Mouse (Mus musculus): Measurements from ENCODE around the gene Adcy9. TPM values are rescaled to one million over a fixed set of nuclear protein-coding genes. Genes with fewer than 3 reads are reported as not detected.
A peak's percentile ranks its signal among the peaks of the same experiment; 100 is the strongest.

Adcy9 gene
- polyA plus RNA-seq, 1 experiment from 2014 or later, result 1.5 TPM

- H3K9ac ChIP-seq, result no peak overlapping the region
- WGBS, result 75% methylated on average over 4 of the region's 4 CpGs
- H3K4me2 ChIP-seq (replicated peaks), result no peak overlapping the region
- H3K27me3 ChIP-seq, result no peaks in the 10 kb centered on the region
- H3K36me3 ChIP-seq, result no peaks in the 10 kb centered on the region
- no peak overlapping the region for H3K4me3 ChIP-seq
- H3K4me1 ChIP-seq, result no peaks in the 10 kb centered on the region
- no peak overlapping the region for H3K27ac ChIP-seq
- H3K9me3 ChIP-seq, result no peaks in the 10 kb centered on the region
- ATAC-seq (ENCODE audit: low FRiP score, low read depth), result no peak
Observed at GRCm38 (mm10) chr16:4436738-4437137, 16.4 kb upstream of the Adcy9 start.

GRCm38 (mm10) chr16:4435371-4435770 lies 15.1 kb upstream of the Adcy9 start:
- ATAC-seq (ENCODE audit: low FRiP score, low read depth), result no peak
- H3K27me3 ChIP-seq, result 0 out of 2 replicates have a peak, but pooled peaks cover 2% of the 10 kb centered on the region
- no peak overlapping the region for H3K27ac ChIP-seq
- no peak overlapping the region for H3K4me3 ChIP-seq
- no peak overlapping the region for H3K9ac ChIP-seq
- no peaks in the 10 kb centered on the region for H3K36me3 ChIP-seq
- no peak overlapping the region for H3K4me2 ChIP-seq (replicated peaks)
- H3K4me1 ChIP-seq, result no peaks in the 10 kb centered on the region
- H3K9me3 ChIP-seq, result no peaks in the 10 kb centered on the region
- WGBS, result 78% methylated on average over 2 of the region's 2 CpGs

DNA sequence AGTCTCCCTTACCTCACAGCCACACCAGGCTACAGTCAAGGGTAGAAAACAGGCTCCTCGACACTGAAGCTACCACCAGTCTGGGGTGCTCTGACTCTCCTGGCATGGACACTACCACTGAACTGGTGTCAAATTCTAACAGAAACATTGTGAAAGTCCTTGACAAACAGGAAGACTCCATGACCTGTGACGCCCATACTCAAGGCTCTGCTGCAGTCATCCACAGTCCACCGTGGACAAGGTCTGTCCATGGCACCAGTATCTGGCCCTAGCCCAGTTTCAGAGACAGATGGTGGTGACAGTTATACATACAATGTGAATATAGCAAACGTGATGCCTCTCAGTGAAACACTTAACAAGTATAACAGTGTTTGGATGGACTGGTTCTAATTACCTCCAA lies 11.5 kb upstream of the Adcy9 start:
- ATAC-seq (ENCODE audit: low FRiP score, low read depth), result no peak
- Histone ChIP-seq H3K4me3 (no peak overlapping the region), H3K4me2 (replicated peaks) (no peak overlapping the region), H3K27me3 (0 out of 2 replicates have a peak, but pooled peaks cover 6% of the 10 kb centered on the region), H3K36me3 (no peaks in the 10 kb centered on the region), H3K9me3 (no peaks in the 10 kb centered on the region), H3K9ac (no peak overlapping the region), H3K27ac (no peak overlapping the region), H3K4me1 (no peaks in the 10 kb centered on the region)
- 69% methylated on average over 4 of the region's 4 CpGs for WGBS

- Histone ChIP-seq H3K4me2 (replicated peaks) (no peak overlapping the region), H3K36me3 (no peaks in the 10 kb centered on the region), H3K27me3 (0 out of 2 replicates have a peak, but pooled peaks cover 6% of the 10 kb centered on the region), H3K27ac (no peak overlapping the region), H3K4me3 (no peak overlapping the region), H3K4me1 (no peaks in the 10 kb centered on the region), H3K9me3 (no peaks in the 10 kb centered on the region), H3K9ac (no peak overlapping the region)
- 88% methylated on average over 3 of the region's 3 CpGs for whole genome bisulfite sequencing
- no peak for ATAC-seq (ENCODE audit: low FRiP score, low read depth)
Observed at GRCm38 (mm10) chr16:4431013-4431412, 10.7 kb upstream of the Adcy9 start.

- no peaks in the 10 kb centered on the region for H3K36me3 ChIP-seq
- no peaks in the 10 kb centered on the region for H3K4me1 ChIP-seq
- H3K9ac ChIP-seq, result no peak overlapping the region
- H3K9me3 ChIP-seq, result no peaks in the 10 kb centered on the region
- H3K4me2 ChIP-seq (replicated peaks), result no peak overlapping the region
- no peak for ATAC-seq (ENCODE audit: low FRiP score, low read depth)
- WGBS, result 74% methylated on average over 5 of the region's 5 CpGs
- H3K27me3 ChIP-seq, result 0 out of 2 replicates have a peak, but pooled peaks cover 6% of the 10 kb centered on the region
- H3K27ac ChIP-seq, result no peak overlapping the region
- H3K4me3 ChIP-seq, result no peak overlapping the region
Observed at GRCm38 (mm10) chr16:4430232-4430631, 9.9 kb upstream of the Adcy9 start.

- H3K36me3 ChIP-seq, result no peaks in the 10 kb centered on the region
- H3K9me3 ChIP-seq, result no peaks in the 10 kb centered on the region
- WGBS, result 45% methylated on average over 4 of the region's 4 CpGs
- no peak overlapping the region for H3K4me3 ChIP-seq
- no peak overlapping the region for H3K27ac ChIP-seq
- H3K4me2 ChIP-seq (replicated peaks), result no peak overlapping the region
- no peak overlapping the region for H3K9ac ChIP-seq
- H3K4me1 ChIP-seq, result 0 out of 2 replicates have a peak, but pooled peaks cover 5% of the 10 kb centered on the region
- 0 out of 2 replicates have a peak, but pooled peaks cover 6% of the 10 kb centered on the region for H3K27me3 ChIP-seq
- no peak for ATAC-seq (ENCODE audit: low FRiP score, low read depth)
Observed at GRCm38 (mm10) chr16:4425658-4426234, 5.4 kb upstream of the Adcy9 start.

DNA sequence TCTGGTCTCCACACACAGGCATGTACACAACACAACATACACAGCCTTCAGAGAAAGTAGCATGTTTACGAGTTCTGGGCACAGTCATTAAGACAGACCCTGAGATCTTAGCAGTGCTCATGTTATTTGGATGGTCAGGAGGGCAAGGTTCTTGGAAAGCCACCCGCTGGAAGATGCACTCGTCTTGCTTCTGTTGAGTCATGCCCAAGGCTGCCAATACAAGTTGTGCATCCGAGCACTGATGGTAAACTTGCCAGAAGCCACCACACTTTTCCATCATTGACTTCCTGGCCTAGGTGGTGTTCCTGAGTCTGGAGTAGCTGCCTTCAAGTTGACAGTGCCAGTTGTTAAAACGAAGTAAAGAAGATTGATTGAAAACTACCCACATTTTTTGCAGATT lies 3.3 kb upstream of the Adcy9 start:
- Histone ChIP-seq H3K27me3 (peaks cover 9% of the 10 kb centered on the region), H3K4me3 (no peak overlapping the region), H3K36me3 (no peaks in the 10 kb centered on the region), H3K4me2 (replicated peaks) (no peak overlapping the region), H3K4me1 (peaks cover 16% of the 10 kb centered on the region), H3K27ac (no peak overlapping the region), H3K9ac (no peak overlapping the region), H3K9me3 (no peaks in the 10 kb centered on the region)
- no peak for ATAC-seq (ENCODE audit: low FRiP score, low read depth)
- 74% methylated on average over 5 of the region's 5 CpGs for WGBS

- ATAC-seq (ENCODE audit: low FRiP score, low read depth), result no peak
- no peak overlapping the region for H3K4me2 ChIP-seq (replicated peaks)
- no peak overlapping the region for H3K9ac ChIP-seq
- WGBS, result 94% methylated on average over 3 of the region's 3 CpGs
- no peaks in the 10 kb centered on the region for H3K9me3 ChIP-seq
- no peak overlapping the region for H3K4me3 ChIP-seq
- no peaks in the 10 kb centered on the region for H3K36me3 ChIP-seq
- H3K27ac ChIP-seq, result no peak overlapping the region
- H3K27me3 ChIP-seq, result peaks cover 15% of the 10 kb centered on the region
- H3K4me1 ChIP-seq, result peaks cover 22% of the 10 kb centered on the region
Observed at GRCm38 (mm10) chr16:4422991-4423390, 2.7 kb upstream of the Adcy9 start.

DNA sequence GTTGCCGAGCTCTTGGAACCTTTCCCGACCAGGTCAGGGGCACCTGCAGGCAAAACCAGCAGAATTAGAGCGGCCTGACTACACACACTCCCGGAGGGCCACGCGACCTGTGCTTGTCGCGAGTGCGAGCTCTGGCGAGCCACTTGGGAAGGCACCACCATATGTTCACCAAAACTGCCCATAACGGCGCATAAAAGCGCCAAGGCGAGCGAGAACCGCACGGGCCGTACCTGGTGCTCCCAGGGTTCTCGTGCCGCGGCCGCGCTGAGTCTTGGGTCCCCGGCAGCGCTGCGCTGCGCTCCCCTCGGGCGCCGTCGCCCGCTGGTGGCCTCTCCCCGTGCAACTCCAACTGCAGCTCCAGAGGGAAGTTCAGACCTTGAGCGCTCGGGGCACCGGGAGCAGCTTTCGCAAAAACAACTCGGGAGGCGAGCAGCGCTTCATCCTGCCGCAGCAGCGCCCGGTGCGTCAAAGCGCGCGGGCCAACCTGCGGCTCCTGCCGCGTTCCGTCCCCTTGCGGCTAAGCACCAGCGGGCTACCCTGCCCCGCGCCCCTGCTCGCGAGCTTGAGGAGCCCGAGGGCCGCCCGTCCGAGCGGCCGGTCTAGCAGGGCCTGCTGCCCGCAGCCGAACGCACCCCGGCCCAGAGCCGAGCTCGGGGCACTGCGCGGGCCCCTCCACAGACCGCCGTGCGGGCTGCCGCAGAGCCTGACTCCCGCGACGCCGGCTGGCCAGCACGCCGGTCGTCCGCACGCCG lies 576 bp downstream of the Adcy9 start:
- under 1% methylated on average over 85 of the region's 85 CpGs for WGBS
- peak overlapping the region; percentile 55; the same call in 1 of the 2 replicates for H3K27ac ChIP-seq
- peaks cover 25% of the 10 kb centered on the region for H3K27me3 ChIP-seq
- peaks cover 47% of the 10 kb centered on the region for H3K4me1 ChIP-seq
- peak overlapping the region; percentile 79 for H3K9ac ChIP-seq
- H3K4me3 ChIP-seq, result peak overlapping the region; percentile 77
- H3K36me3 ChIP-seq, result no peaks in the 10 kb centered on the region
- H3K9me3 ChIP-seq, result no peaks in the 10 kb centered on the region
- ATAC-seq (ENCODE audit: low FRiP score, low read depth), result peak; percentile 74
- H3K4me2 ChIP-seq (replicated peaks), result peak overlapping the region; percentile 97

DNA sequence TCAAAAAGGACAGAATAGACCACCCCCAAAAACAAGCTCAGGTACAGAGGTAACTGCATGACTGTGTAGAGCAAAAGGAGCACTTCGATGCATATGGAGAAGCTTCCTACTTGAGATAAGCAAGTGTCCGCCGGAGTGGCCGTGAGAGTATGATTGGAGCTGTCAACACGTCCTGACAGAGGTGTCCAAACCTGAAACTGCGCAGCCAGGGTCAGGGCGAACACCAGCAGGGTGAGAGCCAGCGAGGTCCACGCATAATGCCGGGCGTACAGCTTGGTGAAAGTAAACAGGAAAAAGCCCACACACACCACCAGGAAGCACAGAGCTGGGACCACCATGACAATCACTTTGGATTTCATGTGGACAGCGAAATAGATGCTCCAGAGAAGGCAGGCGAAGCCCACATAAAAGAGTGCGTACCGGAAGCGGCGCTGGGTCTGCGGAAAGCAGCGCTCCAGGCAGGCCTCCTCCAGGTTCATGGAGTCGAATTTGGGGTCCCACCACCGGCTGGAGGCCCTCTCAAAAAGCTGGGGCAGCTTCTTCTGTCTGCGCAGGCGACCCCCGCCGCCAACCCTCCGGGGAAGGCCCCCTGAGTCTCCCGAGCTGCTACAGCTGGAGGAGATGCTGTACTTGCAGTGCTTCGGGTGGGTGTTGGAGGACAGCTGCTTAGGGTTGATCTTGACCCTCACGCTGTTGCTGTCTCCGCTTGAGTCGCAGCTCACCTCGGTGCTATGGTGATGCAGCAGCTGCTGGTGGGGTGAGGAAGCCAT lies 1.3 kb downstream of the Adcy9 start:
- H3K36me3 ChIP-seq, result no peaks in the 10 kb centered on the region
- H3K27me3 ChIP-seq, result peaks cover 25% of the 10 kb centered on the region
- no peaks in the 10 kb centered on the region for H3K9me3 ChIP-seq
- WGBS, result 16% methylated on average over 32 of the region's 32 CpGs
- ATAC-seq (ENCODE audit: low FRiP score, low read depth), result 0 out of 2 replicates have a peak, but pooled peaks have one; percentile 4
- H3K4me3 ChIP-seq, result peak overlapping the region; percentile 77
- peaks cover 54% of the 10 kb centered on the region for H3K4me1 ChIP-seq
- no peak overlapping the region for H3K27ac ChIP-seq
- H3K4me2 ChIP-seq (replicated peaks), result peak overlapping the region; percentile 97
- H3K9ac ChIP-seq, result peak overlapping the region; percentile 79

- WGBS, result 92% methylated on average over 11 of the region's 11 CpGs
- peak overlapping the region; percentile 97 for H3K4me2 ChIP-seq (replicated peaks)
- peaks cover 25% of the 10 kb centered on the region for H3K27me3 ChIP-seq
- H3K9ac ChIP-seq, result no peak overlapping the region
- no peaks in the 10 kb centered on the region for H3K36me3 ChIP-seq
- H3K9me3 ChIP-seq, result no peaks in the 10 kb centered on the region
- H3K4me1 ChIP-seq, result peaks cover 63% of the 10 kb centered on the region
- no peak overlapping the region for H3K27ac ChIP-seq
- no peak overlapping the region for H3K4me3 ChIP-seq
- ATAC-seq (ENCODE audit: low FRiP score, low read depth), result no peak
Observed at GRCm38 (mm10) chr16:4418072-4418471, 2.2 kb downstream of the Adcy9 start.

- Histone ChIP-seq H3K27ac (no peak overlapping the region), H3K9ac (no peak overlapping the region), H3K27me3 (peaks cover 25% of the 10 kb centered on the region), H3K4me3 (no peak overlapping the region), H3K4me2 (replicated peaks) (peak overlapping the region; percentile 97), H3K9me3 (no peaks in the 10 kb centered on the region), H3K4me1 (peaks cover 63% of the 10 kb centered on the region), H3K36me3 (no peaks in the 10 kb centered on the region)
- WGBS, result 77% methylated on average over 7 of the region's 7 CpGs
- no peak for ATAC-seq (ENCODE audit: low FRiP score, low read depth)
Observed at GRCm38 (mm10) chr16:4417455-4417854, 2.8 kb downstream of the Adcy9 start.

Measured in limb, embryonic 13.5 days (tissue).